Mouse (Mus musculus) right cerebral cortex, adult 18-20 months (tissue): Measurements from ENCODE around the gene Gm6710.
"Not testable (repeated sequence)": the region's sequence is repeated elsewhere in the genome, so short reads cannot be mapped to it uniquely, and the experiment has no call there.

Experiments used
- DNase-seq: peaks from one replicate; pipeline ENCODE4 v3.0.0; 2022; ENCODE audit warnings: mixed read lengths

Gene Gm6710

DNA sequence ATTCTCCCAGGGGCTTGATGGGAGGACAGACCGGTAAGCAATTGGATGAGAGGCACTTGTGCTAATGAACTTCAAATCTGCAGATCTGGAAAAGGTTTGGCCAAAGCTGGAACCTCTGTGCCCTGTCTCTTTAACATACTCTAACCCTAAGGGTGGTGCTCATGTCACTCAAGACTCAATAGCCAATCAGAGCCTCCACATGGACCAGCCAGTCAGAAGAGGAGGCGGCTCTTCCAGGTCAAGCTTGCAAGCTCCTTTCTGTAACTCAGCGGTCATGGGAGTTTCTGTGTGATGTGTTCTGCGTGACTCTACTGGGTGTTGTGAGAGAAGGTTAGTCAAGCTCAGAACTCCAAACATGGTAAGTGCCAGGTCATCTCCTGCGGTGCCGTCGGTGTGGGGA, at the start of gene Gm6710:
Gm6710 (plus strand) TSS at position 196 of the 400 bp plus-strand sequence.
- DNase-seq, result not testable (repeated sequence)
